Mouse (Mus musculus) kidney, adult 2 months (tissue): Measurements from ENCODE around the gene Wnt10b. TPM values are rescaled to one million over a fixed set of nuclear protein-coding genes. Genes with fewer than 3 reads are reported as not detected.

ENCODE experiments used
- DNase-seq: peaks from one replicate; pipeline ENCODE4 v3.0.0; 2021
- H3K27ac ChIP-seq: fragments of 200-500 bp; 2 replicates; pipeline ENCODE4 v1.5.1; 2012; ENCODE audit warnings: low read depth, low read length, control low read depth, inconsistent platforms; ENCODE audit not compliant: insufficient read depth
- H3K27me3 ChIP-seq: fragments of 200-500 bp; replicated peaks from 2 replicates; pipeline ENCODE4 v1.6.1; 2012; ENCODE audit warnings: mild to moderate bottlenecking, moderate library complexity, low read length, inconsistent platforms; ENCODE audit not compliant: control insufficient read depth, insufficient read depth
- H3K36me3 ChIP-seq: fragments of 200-500 bp; 2 replicates; pipeline ENCODE4 v1.6.1; 2012; ENCODE audit warnings: mild to moderate bottlenecking, moderate library complexity, low read length, inconsistent platforms; ENCODE audit not compliant: control insufficient read depth, insufficient read depth
- H3K4me1 ChIP-seq: fragments of 200-500 bp; 2 replicates; pipeline ENCODE4 v1.6.1; 2011; ENCODE audit warnings: low read length; ENCODE audit not compliant: control insufficient read depth, insufficient read depth
- H3K4me3 ChIP-seq: fragments of 200-500 bp; 2 replicates; pipeline ENCODE4 v1.5.1; 2011; ENCODE audit warnings: mild to moderate bottlenecking, low read depth, low read length, control low read depth; ENCODE audit not compliant: insufficient read depth
- CTCF ChIP-seq: fragments of 200-500 bp; conservative IDR thresholded peaks from 2 replicates; pipeline ENCODE4 v1.5.1; 2011; ENCODE audit warnings: low read depth, mild to moderate bottlenecking, control low read depth, low read length, moderate library complexity, mixed read lengths; ENCODE audit not compliant: insufficient read depth, insufficient read length
- POLR2A ChIP-seq: fragments of 200-500 bp; IDR thresholded peaks from one replicate; pipeline ENCODE4 v1.6.1; 2011; ENCODE audit warnings: low read depth, low read length, control low read depth
- WGBS: fragments of 180-500 bp; shearing (Covaris S2); methylation state at CpG from one replicate; pipeline ENCODE4 v1.1.7; 2018; 5-methylcytosine and 5-hydroxymethylcytosine counted together
- polyA plus RNA-seq: library from polyadenylated mRNA; depleted of rRNA; stranded (reverse); fragments of >200 nt; gene quantifications from 2 replicates; pipeline ENCODE4 v1.2.3, GENCODE M21; 2012

Gene Wnt10b
- polyA plus RNA-seq, 1 experiment: 0.25 TPM

DNA sequence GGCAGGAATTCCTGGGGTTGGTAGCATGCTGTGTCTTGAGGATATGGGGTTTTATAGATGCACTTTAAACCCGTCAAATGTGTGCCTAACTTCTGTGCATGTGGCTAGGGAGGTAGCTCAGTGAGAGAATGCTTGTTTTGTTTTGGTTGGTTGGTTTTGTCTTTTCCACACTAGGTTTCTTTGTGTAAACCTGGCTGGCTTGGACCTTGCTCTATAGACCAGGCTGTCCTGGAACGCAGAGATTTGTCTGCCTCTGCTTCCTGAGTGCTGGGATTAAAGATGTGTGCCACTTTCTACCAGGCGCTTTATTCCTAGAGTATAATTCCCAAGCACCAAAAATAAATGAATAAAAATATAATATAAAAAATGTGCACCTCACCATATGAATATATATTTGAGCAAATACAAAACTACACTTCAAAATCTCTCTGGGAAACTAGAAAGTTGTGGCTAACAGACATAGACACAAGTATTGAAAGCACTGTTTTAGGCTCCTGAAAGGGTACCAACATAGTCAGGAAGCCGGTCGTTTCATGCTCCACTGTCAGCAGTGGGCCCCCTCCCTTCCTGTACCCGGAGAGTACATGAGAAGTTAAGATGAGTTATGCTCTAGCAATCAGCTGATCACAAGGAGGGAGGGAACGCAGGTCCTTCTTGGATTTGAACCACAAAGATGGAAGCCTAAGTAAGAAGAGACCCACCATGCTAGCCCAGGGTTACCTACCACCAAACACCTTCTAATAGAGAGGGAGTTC lies 48.0 kb downstream of the Wnt10b start:
- DNase-seq: peak; percentile 70
- H3K4me1 ChIP-seq: peaks cover 5% of the 10 kb centered on the region; the same call in 1 of the 2 replicates
- no peaks in the 10 kb centered on the region for H3K36me3 ChIP-seq
- TF ChIP-seq CTCF: no peak
- no peak for TF ChIP-seq POLR2A
- no peak overlapping the region for H3K4me3 ChIP-seq
- WGBS: 37% methylated on average over 7 of the region's 7 CpGs
- H3K27ac ChIP-seq: no peak overlapping the region
- H3K27me3 ChIP-seq: no peaks in the 10 kb centered on the region

- no peak overlapping the region for H3K27ac ChIP-seq
- H3K27me3 ChIP-seq: no peaks in the 10 kb centered on the region
- H3K4me3 ChIP-seq: peak overlapping the region; percentile 60; the same call in 1 of the 2 replicates
- H3K4me1 ChIP-seq: peaks cover 5% of the 10 kb centered on the region; the same call in 1 of the 2 replicates
- TF ChIP-seq POLR2A: no peak
- no peak for TF ChIP-seq CTCF
- H3K36me3 ChIP-seq: no peaks in the 10 kb centered on the region
- WGBS: 33% methylated on average over 9 of the region's 9 CpGs
- DNase-seq: peak; percentile 70
Observed at GRCm38 (mm10) chr15:98728366-98728765, 49.6 kb downstream of the Wnt10b start.

GRCm38 (mm10) chr15:98727443-98728321 lies 50.3 kb downstream of the Wnt10b start, which contains the start of gene Fkbp11:
Fkbp11 (minus strand) TSS chr15:98728198.
- DNase-seq: peak; percentile 85
- no peaks in the 10 kb centered on the region for H3K27me3 ChIP-seq
- no peak within 1 kb of the TSS for H3K27ac ChIP-seq
- TF ChIP-seq POLR2A (no peak), CTCF (no peak)
- peak within 1 kb of the TSS; percentile 60 for H3K4me3 ChIP-seq
- H3K36me3 ChIP-seq: no peaks in the 10 kb centered on the region
- WGBS: under 1% methylated on average over 39 of the region's 39 CpGs
- H3K4me1 ChIP-seq: peaks cover 5% of the 10 kb centered on the region; the same call in 1 of the 2 replicates

DNA sequence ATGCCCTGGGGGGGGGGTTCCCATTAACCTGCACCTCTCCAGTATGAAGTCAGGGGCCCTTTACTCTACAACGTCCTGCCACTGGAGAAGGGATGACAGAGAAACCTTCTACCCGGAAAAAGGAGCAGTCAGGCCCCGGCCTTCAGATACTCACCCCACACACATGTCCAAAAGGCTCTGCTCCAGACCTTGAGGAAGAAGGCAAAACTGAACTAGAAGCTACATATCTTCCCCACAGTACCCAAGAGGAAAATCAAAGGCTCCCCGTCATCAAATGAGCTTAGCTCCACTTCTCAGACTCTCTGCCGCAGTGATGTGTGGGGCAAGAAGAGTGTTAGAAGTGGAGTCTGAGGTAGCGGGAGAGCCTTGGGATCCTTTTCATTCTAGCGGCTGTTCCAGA lies 51.2 kb downstream of the Wnt10b start:
- no peak for DNase-seq
- Histone ChIP-seq H3K4me1 (peaks cover 5% of the 10 kb centered on the region; the same call in 1 of the 2 replicates), H3K27ac (no peak overlapping the region), H3K27me3 (no peaks in the 10 kb centered on the region), H3K36me3 (no peaks in the 10 kb centered on the region), H3K4me3 (no peak overlapping the region)
- TF ChIP-seq CTCF (no peak), POLR2A (no peak)
- 73% methylated on average over 7 of the region's 7 CpGs for WGBS

- Histone ChIP-seq H3K27me3 (no peaks in the 10 kb centered on the region), H3K36me3 (no peaks in the 10 kb centered on the region), H3K27ac (no peak overlapping the region), H3K4me1 (peaks cover 5% of the 10 kb centered on the region; the same call in 1 of the 2 replicates), H3K4me3 (no peak overlapping the region)
- peak; percentile 52 for DNase-seq
- WGBS: 76% methylated on average over 4 of the region's 4 CpGs
- TF ChIP-seq CTCF: no peak
- no peak for TF ChIP-seq POLR2A
Observed at GRCm38 (mm10) chr15:98726079-98726478, 51.9 kb downstream of the Wnt10b start.

DNA sequence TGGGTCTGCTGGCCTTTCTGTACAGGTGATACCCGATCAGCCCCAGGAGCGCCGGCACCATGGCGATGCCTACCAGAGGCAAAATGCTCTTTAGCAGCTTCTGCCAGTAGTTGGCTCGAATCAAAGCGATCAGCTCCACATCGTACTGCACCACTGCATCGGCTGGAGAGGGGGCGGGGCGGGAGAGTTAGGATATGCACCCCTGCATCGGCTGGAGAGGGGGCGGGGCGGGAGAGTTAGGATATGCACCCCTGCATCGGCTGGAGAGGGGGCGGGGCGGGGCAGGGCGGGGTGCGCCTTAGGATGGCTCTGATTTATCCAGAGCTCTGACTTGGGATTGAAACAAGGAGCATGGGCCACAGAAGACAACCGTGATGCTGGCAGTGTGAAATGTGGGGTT lies 53.5 kb downstream of the Wnt10b start:
- no peak for TF ChIP-seq POLR2A
- TF ChIP-seq CTCF: no peak
- Histone ChIP-seq H3K27ac (no peak overlapping the region), H3K4me1 (peaks cover 5% of the 10 kb centered on the region; the same call in 1 of the 2 replicates), H3K4me3 (no peak overlapping the region), H3K36me3 (no peaks in the 10 kb centered on the region), H3K27me3 (no peaks in the 10 kb centered on the region)
- 34% methylated on average over 19 of the region's 19 CpGs for WGBS
- DNase-seq: no peak
